Mouse (Mus musculus) lung, adult 2 months (tissue): ENCODE data around the gene Sez6l2.

Experiments
- CTCF ChIP-seq: fragments of 200-500 bp; IDR thresholded peaks from 2 replicates; pipeline ENCODE4 v1.5.1; 2011; ENCODE audit warnings: mild to moderate bottlenecking, low read length, control low read depth; ENCODE audit not compliant: insufficient read depth
- POLR2A ChIP-seq: fragments of 200-500 bp; IDR thresholded peaks from 2 replicates; pipeline ENCODE4 v1.6.1; 2011; ENCODE audit warnings: low read depth, mild to moderate bottlenecking, control low read depth, low read length, borderline replicate concordance; ENCODE audit errors: extremely low read depth

GRCm38 (mm10) chr7:127012845-127013244, 62.5 kb downstream of the Sez6l2 start:
- TF ChIP-seq CTCF (no peak), POLR2A (no peak)
